In the genomic region with DNA sequence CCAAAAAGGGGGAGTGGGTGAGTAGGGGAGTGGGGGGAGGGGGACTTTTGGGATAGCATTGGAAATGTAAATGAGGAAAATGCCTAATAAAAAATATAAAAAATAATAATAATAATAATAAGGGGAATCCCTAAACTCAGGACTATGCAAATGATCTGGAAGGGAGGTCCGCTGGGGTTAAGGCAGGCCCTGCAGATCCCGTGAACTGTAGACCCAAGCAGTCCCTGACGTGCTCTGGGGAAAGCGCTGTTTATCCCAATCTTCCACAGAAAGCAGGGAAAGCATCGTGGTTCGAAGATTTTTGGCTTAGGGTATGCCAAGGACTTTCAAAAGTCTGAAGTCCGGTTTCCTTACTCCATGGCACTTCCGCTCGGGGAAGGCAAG, we compare ENCODE assay signal across 8 mouse cellular contexts. TPM values are rescaled to one million over a fixed set of nuclear protein-coding genes. Genes with fewer than 3 reads are reported as not detected.
DNase-seq lines count a peak whose midpoint lies in the region; ATAC-seq lines count a peak whose summit lies in the region.

No protein-coding gene starts in this region.

- peak; percentile 40; the same call in 1 of the 2 replicates for ATAC-seq in heart, embryonic 14.5 days (ENCODE audit: insufficient number of reproducible peaks, insufficient read depth, low FRiP score, low read depth)
- peak; percentile 85 for ATAC-seq in hindbrain, embryonic 11.5 days (ENCODE audit: low FRiP score)

- H3K4me2 ChIP-seq in heart, embryonic 14.5 days (ENCODE audit: low read length): peak overlapping the region; percentile 83
- H3K4me2 ChIP-seq in hindbrain, embryonic 11.5 days (replicated peaks; ENCODE audit: low read depth, low read length): peak overlapping the region; percentile 69

- DNase-seq in heart, adult 11 months: no peak
- DNase-seq in hindbrain, embryonic 11.5 days (ENCODE audit: low spot score): no peak
- no peak for DNase-seq in midbrain, embryonic 10.5 days (ENCODE audit: low spot score)
- DNase-seq in cerebellum, adult 8-10 months: no peak
- no peak for DNase-seq in right cerebral cortex, postnatal 4 days
- DNase-seq in thymus, postnatal 25 days: no peak

- H3K36me3 ChIP-seq in heart, embryonic 14.5 days (ENCODE audit: control insufficient read depth, insufficient read depth, low read length): peaks cover 19% of the 10 kb centered on the region
- H3K36me3 ChIP-seq in hindbrain, embryonic 11.5 days (ENCODE audit: control insufficient read depth, insufficient read depth, low read length): peaks cover 16% of the 10 kb centered on the region
- peaks cover 30% of the 10 kb centered on the region for H3K36me3 ChIP-seq in midbrain, embryonic 10.5 days

- H3K4me1 ChIP-seq in heart, embryonic 14.5 days (ENCODE audit: control insufficient read depth in 2 of 2, insufficient read depth in 2 of 2, low read length in 2 of 2): peaks cover 5% of the 10 kb centered on the region in 2 experiments; a peak in 3 of 4 replicates
- no peaks in the 10 kb centered on the region for H3K4me1 ChIP-seq in brown adipose tissue, adult 24 weeks (ENCODE audit: control insufficient read depth, insufficient read depth, insufficient read length, low read length)
- no peaks in the 10 kb centered on the region for H3K4me1 ChIP-seq in hindbrain, embryonic 11.5 days (replicated peaks; ENCODE audit: control insufficient read depth, insufficient read depth, low read length)
- peaks cover 9% of the 10 kb centered on the region for H3K4me1 ChIP-seq in midbrain, embryonic 10.5 days

- peak overlapping the region; percentile 79 for H3K9ac ChIP-seq in heart, embryonic 14.5 days (ENCODE audit: low read length)
- H3K9ac ChIP-seq in hindbrain, embryonic 11.5 days (ENCODE audit: low read depth, low read length): no peak overlapping the region; the same call in 1 of the 2 replicates

- no peaks in the 10 kb centered on the region for H3K27me3 ChIP-seq in heart, embryonic 14.5 days (ENCODE audit: control insufficient read depth, insufficient read depth, low read length)
- H3K27me3 ChIP-seq in hindbrain, embryonic 11.5 days (ENCODE audit: control insufficient read depth, insufficient read depth, low read length): no peaks in the 10 kb centered on the region
- H3K27me3 ChIP-seq in midbrain, embryonic 10.5 days (ENCODE audit: low read depth, poor library complexity, severe bottlenecking): no peaks in the 10 kb centered on the region

- H3K9me3 ChIP-seq in heart, embryonic 14.5 days (ENCODE audit: control insufficient read depth, low read length): peaks cover 22% of the 10 kb centered on the region
- peaks cover 20% of the 10 kb centered on the region for H3K9me3 ChIP-seq in hindbrain, embryonic 11.5 days (ENCODE audit: control insufficient read depth, low read length)
- H3K9me3 ChIP-seq in midbrain, embryonic 10.5 days (replicated peaks): peaks cover 33% of the 10 kb centered on the region

- H3K4me3 ChIP-seq in heart, embryonic 14.5 days (ENCODE audit: control insufficient read depth in 1 of 2, insufficient read depth in 1 of 2, low read depth in 1 of 2, low read length in 2 of 2): peak overlapping the region; percentile 56 to 78
- H3K4me3 ChIP-seq in brown adipose tissue, adult 24 weeks (ENCODE audit: insufficient read depth, low read depth, low read length): peak overlapping the region; percentile 87
- H3K4me3 ChIP-seq in hindbrain, embryonic 11.5 days (ENCODE audit: low read depth, low read length): peak overlapping the region; percentile 58
- peak overlapping the region; percentile 62 for H3K4me3 ChIP-seq in midbrain, embryonic 10.5 days

- H3K27ac ChIP-seq in heart, embryonic 14.5 days (replicated peaks in 1 of 2; ENCODE audit: control insufficient read depth in 1 of 2, insufficient read depth in 1 of 2, low read depth in 2 of 2, low read length in 2 of 2): peak overlapping the region; percentile 71 to 76
- H3K27ac ChIP-seq in brown adipose tissue, adult 24 weeks (replicated peaks; ENCODE audit: low read depth, low read length): peak overlapping the region; percentile 91
- no peak overlapping the region for H3K27ac ChIP-seq in hindbrain, embryonic 11.5 days (ENCODE audit: low read depth, low read length)
- H3K27ac ChIP-seq in midbrain, embryonic 10.5 days (replicated peaks): peak overlapping the region; percentile 75

- WGBS in heart, embryonic 14.5 days: 5% methylated on average over 9 of the region's 9 CpGs
- 2% methylated on average over 9 of the region's 9 CpGs for WGBS in hindbrain, embryonic 11.5 days
- WGBS in midbrain, embryonic 10.5 days: 6% methylated on average over 9 of the region's 9 CpGs

RNA-seq across cellular contexts. Expression of gene Zfp112, which starts 0.3 kb away (rescaled TPM):
- polyA plus RNA-seq in heart, embryonic 14.5 days (2014; fragmentation: Nextera tagmentation; extraction: Ambion mirVana): 5.3 and 5.6 TPM in 2 replicates
- polyA plus RNA-seq in brown adipose tissue, adult 24 weeks (2012; ENCODE audit: insufficient read depth, insufficient read length, missing spikeins): 1.4 and 1.5 TPM in 2 replicates
- polyA plus RNA-seq in hindbrain, embryonic 11.5 days (2014; fragmentation: Nextera tagmentation; extraction: Ambion mirVana): 4.6 and 4.8 TPM in 2 replicates
- polyA plus RNA-seq in midbrain, embryonic 10.5 days (2016; fragmentation: Nextera tagmentation; extraction: Ambion mirVana): 3.9 and 6.1 TPM in 2 replicates

RNA-seq across cellular contexts. Expression of gene Zfp235, which starts 22.2 kb away (rescaled TPM):
- polyA plus RNA-seq in heart, embryonic 14.5 days (2014; fragmentation: Nextera tagmentation; extraction: Ambion mirVana): 8.7 and 9.3 TPM in 2 replicates
- polyA plus RNA-seq in brown adipose tissue, adult 24 weeks (2012; ENCODE audit: insufficient read depth, insufficient read length, missing spikeins): 2.4 and 4.4 TPM in 2 replicates
- 15.1 and 18.1 TPM in 2 replicates for polyA plus RNA-seq in hindbrain, embryonic 11.5 days (2014; fragmentation: Nextera tagmentation; extraction: Ambion mirVana)
- polyA plus RNA-seq in midbrain, embryonic 10.5 days (2016; fragmentation: Nextera tagmentation; extraction: Ambion mirVana): 14.0 and 14.9 TPM in 2 replicates

RNA-seq across cellular contexts. Expression of gene Zfp180, which starts 30.0 kb away (rescaled TPM):
- polyA plus RNA-seq in heart, embryonic 14.5 days (2014; fragmentation: Nextera tagmentation; extraction: Ambion mirVana): 13.5 and 14.8 TPM in 2 replicates
- 11.1 and 11.7 TPM in 2 replicates for polyA plus RNA-seq in brown adipose tissue, adult 24 weeks (2012; ENCODE audit: insufficient read depth, insufficient read length, missing spikeins)
- polyA plus RNA-seq in hindbrain, embryonic 11.5 days (2014; fragmentation: Nextera tagmentation; extraction: Ambion mirVana): 29.5 and 34.0 TPM in 2 replicates
- 28.4 and 31.7 TPM in 2 replicates for polyA plus RNA-seq in midbrain, embryonic 10.5 days (2016; fragmentation: Nextera tagmentation; extraction: Ambion mirVana)

RNA-seq across cellular contexts. Expression of gene Vmn1r183, which starts 58.7 kb away (rescaled TPM):
- polyA plus RNA-seq in heart, embryonic 14.5 days (2014; fragmentation: Nextera tagmentation; extraction: Ambion mirVana): not detected in 2 replicates
- polyA plus RNA-seq in brown adipose tissue, adult 24 weeks (2012; ENCODE audit: insufficient read depth, insufficient read length, missing spikeins): not detected in 2 replicates
- polyA plus RNA-seq in hindbrain, embryonic 11.5 days (2014; fragmentation: Nextera tagmentation; extraction: Ambion mirVana): not detected in 2 replicates
- 0.01 TPM in 1 of 2 replicates, not detected in the other for polyA plus RNA-seq in midbrain, embryonic 10.5 days (2016; fragmentation: Nextera tagmentation; extraction: Ambion mirVana)
